Mouse (Mus musculus) CD4-positive, CD25-positive, alpha-beta regulatory T cell, adult 9 weeks (primary cell): ENCODE results near the gene Olfr190. TPM values are rescaled to one million over a fixed set of nuclear protein-coding genes. Genes with fewer than 3 reads are reported as not detected.

Experiments used
- polyA plus RNA-seq: library from polyadenylated mRNA; unstranded; fragments of 100-300 nt; shearing (Covaris generic); gene quantifications from one replicate; pipeline ENCODE4 v1.2.1, GENCODE M21; 2017

The Olfr190 gene
- not detected for polyA plus RNA-seq

GRCm38 (mm10) chr16:59077905-59078304, at the start of gene Olfr190:
Gene Olfr190 (minus strand): TSS chr16:59078005.

DNA sequence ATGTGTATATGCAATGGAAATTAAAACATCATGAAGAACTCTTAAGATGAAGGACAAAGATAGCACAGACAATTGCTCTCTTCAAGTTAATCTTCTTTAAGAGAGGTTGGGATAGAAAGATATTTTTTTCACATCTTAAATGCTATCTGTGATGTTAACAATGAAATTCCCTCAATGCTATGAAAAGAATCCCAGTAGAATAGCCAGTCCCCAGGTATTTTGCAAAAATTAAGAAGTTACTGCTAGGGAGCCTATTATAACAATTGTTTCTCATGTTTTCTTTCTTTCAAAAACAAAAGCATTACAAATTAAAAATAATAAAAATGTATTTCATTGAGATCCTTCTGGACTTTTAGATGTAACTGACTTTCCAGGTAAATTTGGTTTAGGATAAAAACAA, 43.2 kb upstream of the Olfr190 start, which contains the start of gene Olfr194:
Gene Olfr194 (minus strand): TSS at position 101 of the 400 bp plus-strand sequence.

DNA sequence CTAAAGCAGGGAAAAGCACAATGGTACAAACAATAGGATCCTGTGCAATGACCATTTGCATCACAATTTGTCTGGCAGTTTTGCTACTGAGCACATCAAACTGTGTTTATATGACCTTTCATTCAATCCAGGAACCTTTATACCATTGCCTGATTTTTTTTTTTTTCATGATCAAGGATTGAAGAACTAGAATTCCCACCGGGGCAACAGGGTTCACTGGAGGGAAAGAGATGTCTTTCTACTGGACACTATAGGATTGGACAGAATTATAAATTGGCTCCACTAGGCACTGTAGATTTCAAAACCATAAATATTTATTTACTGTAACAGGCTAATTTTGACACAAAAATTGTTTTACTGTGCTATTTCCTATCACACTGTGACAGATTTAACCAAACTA, 34.0 kb upstream of the Olfr190 start, which contains the start of gene Olfr193:
Gene Olfr193 (minus strand): TSS at position 101 of the 400 bp plus-strand sequence.

DNA sequence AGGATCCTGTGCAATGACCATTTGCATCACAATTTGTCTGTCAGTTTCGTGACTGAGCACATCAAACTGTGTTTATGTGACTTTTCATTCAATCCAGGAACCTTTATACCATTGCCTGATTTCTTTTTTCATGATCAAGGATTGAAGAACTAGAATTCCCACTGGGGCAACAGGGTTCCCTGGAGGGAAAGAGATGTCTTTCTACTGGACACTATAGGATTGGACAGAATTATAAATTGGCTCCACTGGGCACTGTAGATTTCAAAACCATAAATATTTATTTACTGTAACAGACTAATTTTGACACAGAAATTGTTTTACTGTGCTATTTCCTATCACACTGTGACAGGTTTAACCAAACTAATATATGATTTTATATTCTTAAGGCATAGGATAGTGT, 11.9 kb upstream of the Olfr190 start, which contains the start of gene Olfr191:
Gene Olfr191 (minus strand): TSS at position 101 of the 400 bp plus-strand sequence.

DNA sequence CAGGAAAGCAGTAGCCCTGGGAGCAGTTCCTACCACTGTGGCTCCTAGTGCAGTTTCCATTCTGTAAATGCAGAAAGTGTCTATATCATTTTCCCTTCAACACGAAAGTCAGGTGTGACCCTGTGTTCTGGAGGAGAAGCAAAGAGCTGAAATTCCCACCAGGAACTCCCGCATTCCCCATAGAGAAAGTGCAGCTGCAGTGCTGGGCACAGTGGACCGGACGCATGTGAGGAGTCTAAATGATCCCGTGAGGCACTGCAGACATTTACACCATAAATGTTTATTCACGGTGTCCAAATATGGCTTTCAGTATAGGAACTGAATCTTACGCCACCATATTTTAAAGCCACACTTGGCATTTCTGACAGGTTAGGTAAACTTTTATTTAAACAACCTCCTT, 38.1 kb downstream of the Olfr190 start, which contains the start of gene Olfr187:
Gene Olfr187 (minus strand): TSS at position 58 of the 400 bp plus-strand sequence.

DNA sequence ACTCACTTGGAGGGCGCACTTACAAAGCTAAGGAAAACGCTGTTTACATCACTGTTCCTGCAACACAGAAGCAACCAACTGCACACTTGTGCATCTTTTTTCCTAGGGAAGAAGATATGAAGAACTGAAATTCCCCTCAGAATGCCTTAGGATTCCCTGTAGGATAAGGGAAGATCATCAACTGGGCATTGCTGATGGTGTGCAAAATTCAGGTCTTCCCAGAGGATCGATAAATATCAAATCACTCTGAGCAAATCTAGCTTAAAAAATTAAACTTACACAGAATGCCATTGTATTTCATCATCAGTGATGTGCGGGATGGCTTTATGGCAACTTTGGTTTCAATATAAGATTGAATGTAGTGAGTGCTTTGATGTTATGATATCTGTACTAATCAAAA, 47.6 kb downstream of the Olfr190 start, which contains the start of gene Olfr186:
Gene Olfr186 (minus strand): TSS at position 101 of the 400 bp plus-strand sequence.

Other genes with a start within 250 kb of the Olfr190 start
- not detected for gene Olfr177, start 203.2 kb downstream of the Olfr190 start, polyA plus RNA-seq
- gene Olfr178, start 185.9 kb downstream of the Olfr190 start, polyA plus RNA-seq = not detected
- gene Olfr181, start 149.2 kb downstream of the Olfr190 start, polyA plus RNA-seq = 0.27 TPM
- gene Olfr180, start 148.6 kb downstream of the Olfr190 start, polyA plus RNA-seq = not detected
- not detected for gene Olfr183, start 82.6 kb downstream of the Olfr190 start, polyA plus RNA-seq
- gene Olfr186, start 47.7 kb downstream of the Olfr190 start, polyA plus RNA-seq = 0.12 TPM
- not detected for gene Olfr187, start 38.2 kb downstream of the Olfr190 start, polyA plus RNA-seq
- not detected for gene Olfr191, start 11.8 kb upstream of the Olfr190 start, polyA plus RNA-seq
- gene Olfr193, start 33.9 kb upstream of the Olfr190 start, polyA plus RNA-seq = not detected
- not detected for gene Olfr194, start 43.1 kb upstream of the Olfr190 start, polyA plus RNA-seq
- not detected for gene Olfr195, start 69.0 kb upstream of the Olfr190 start, polyA plus RNA-seq
- gene Olfr196, start 92.4 kb upstream of the Olfr190 start, polyA plus RNA-seq = not detected
- not detected for gene Olfr198, start 125.5 kb upstream of the Olfr190 start, polyA plus RNA-seq
- gene Olfr199, start 141.8 kb upstream of the Olfr190 start, polyA plus RNA-seq = not detected
- gene Olfr201, start 194.6 kb upstream of the Olfr190 start, polyA plus RNA-seq = not detected
- not detected for gene Olfr202, start 208.8 kb upstream of the Olfr190 start, polyA plus RNA-seq
- gene Olfr203, start 220.9 kb upstream of the Olfr190 start, polyA plus RNA-seq = not detected
- gene Olfr204, start 240.2 kb upstream of the Olfr190 start, polyA plus RNA-seq = not detected